Mouse (Mus musculus) left cerebral cortex, adult 8-10 months (tissue): ENCODE data around the gene Stk39. TPM values are rescaled to one million over a fixed set of nuclear protein-coding genes. Genes with fewer than 3 reads are reported as not detected.

Experiments used
- DNase-seq, 2 experiments: peaks; one replicate each; pipeline ENCODE4 v3.0.0; 2022; ENCODE audit warnings: low spot score in 2 of 2
- total RNA-seq, 4 experiments: library from RNA; stranded (reverse); gene quantifications; 2 replicates each; pipeline ENCODE4 v1.2.4; 2022

Stk39 gene
- total RNA-seq, 4 experiments from 2014 or later = 88.4 to 96.1 (median 92.5) TPM

GRCm38 (mm10) chr2:68291895-68292294 lies 180.2 kb downstream of the Stk39 start:
- DNase-seq = no peak

- no peak for DNase-seq
Observed at GRCm38 (mm10) chr2:68289961-68290360, 182.1 kb downstream of the Stk39 start.

- DNase-seq = no peak
Observed at GRCm38 (mm10) chr2:68289177-68289576, 182.9 kb downstream of the Stk39 start.

- DNase-seq = no peak
Observed at GRCm38 (mm10) chr2:68288106-68288505, 184.0 kb downstream of the Stk39 start.

- DNase-seq = no peak
Observed at GRCm38 (mm10) chr2:68284391-68284790, 187.7 kb downstream of the Stk39 start.

GRCm38 (mm10) chr2:68283021-68283548 lies 189.0 kb downstream of the Stk39 start:
- DNase-seq = no peak

GRCm38 (mm10) chr2:68281575-68281974 lies 190.5 kb downstream of the Stk39 start:
- no peak for DNase-seq

GRCm38 (mm10) chr2:68271301-68271700 lies 200.8 kb downstream of the Stk39 start:
- DNase-seq = no peak

GRCm38 (mm10) chr2:68270836-68271235 lies 201.2 kb downstream of the Stk39 start:
- no peak for DNase-seq

GRCm38 (mm10) chr2:68269646-68270045 lies 202.4 kb downstream of the Stk39 start:
- no peak for DNase-seq

GRCm38 (mm10) chr2:68264826-68265225 lies 207.2 kb downstream of the Stk39 start:
- DNase-seq = no peak

GRCm38 (mm10) chr2:68260911-68261310 lies 211.2 kb downstream of the Stk39 start:
- no peak for DNase-seq

GRCm38 (mm10) chr2:68257571-68257970 lies 214.5 kb downstream of the Stk39 start:
- DNase-seq = peak in 1 of 2 experiments; percentile 43

- peak in 1 of 2 experiments; percentile 49 for DNase-seq
Observed at GRCm38 (mm10) chr2:68256472-68256871, 215.6 kb downstream of the Stk39 start.

- DNase-seq = no peak
Observed at GRCm38 (mm10) chr2:68254756-68255155, 217.3 kb downstream of the Stk39 start.

- no peak for DNase-seq
Observed at GRCm38 (mm10) chr2:68253222-68253621, 218.8 kb downstream of the Stk39 start.

- DNase-seq = no peak
Observed at GRCm38 (mm10) chr2:68252048-68252758, 219.9 kb downstream of the Stk39 start.

GRCm38 (mm10) chr2:68250897-68251296 lies 221.2 kb downstream of the Stk39 start:
- no peak for DNase-seq

- DNase-seq = no peak
Observed at GRCm38 (mm10) chr2:68249855-68250424, 222.1 kb downstream of the Stk39 start.

GRCm38 (mm10) chr2:68246284-68246683 lies 225.8 kb downstream of the Stk39 start:
- DNase-seq = no peak

GRCm38 (mm10) chr2:68244556-68244955 lies 227.5 kb downstream of the Stk39 start:
- no peak for DNase-seq

- DNase-seq = no peak
Observed at GRCm38 (mm10) chr2:68243879-68244553, 228.1 kb downstream of the Stk39 start.
